Mouse (Mus musculus): ENCODE measurements around the gene Rab11fip4.

Rab11fip4 gene

GRCm38 (mm10) chr11:79590664-79591590, at the start of gene Rab11fip4:
Rab11fip4 (plus strand) TSS chr11:79591212.
- DNase-seq (ENCODE audit: low read depth, low spot score), result no peak

DNA sequence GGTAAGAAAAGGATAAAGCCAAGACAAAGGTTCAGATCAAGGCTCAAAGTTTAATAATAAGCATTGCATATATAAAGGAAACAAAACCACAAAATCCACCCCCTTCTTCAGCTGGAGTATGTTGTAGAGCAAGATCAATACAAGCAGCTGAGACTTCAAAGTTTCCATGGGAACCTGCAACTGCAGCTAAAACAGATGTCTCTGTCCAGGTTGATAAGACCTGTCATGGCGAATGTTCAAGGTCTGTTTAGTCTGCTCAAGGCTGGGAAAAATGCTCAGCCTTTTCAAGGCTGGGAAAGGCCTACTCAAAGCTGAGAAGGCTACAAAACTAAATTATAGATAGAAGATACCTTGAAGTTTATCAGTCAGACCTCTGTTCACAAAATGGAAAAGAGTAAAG, 38.4 kb upstream of the Rab11fip4 start:
- no peak for DNase-seq (ENCODE audit: low read depth, low spot score)

- DNase-seq (ENCODE audit: low read depth, low spot score), result no peak
These were observed 30.5 kb upstream of the Rab11fip4 start for GRCm38 (mm10) chr11:79560536-79560935.

GRCm38 (mm10) chr11:79563493-79563892, 27.5 kb upstream of the Rab11fip4 start:
- no peak for DNase-seq (ENCODE audit: low read depth, low spot score)

DNA sequence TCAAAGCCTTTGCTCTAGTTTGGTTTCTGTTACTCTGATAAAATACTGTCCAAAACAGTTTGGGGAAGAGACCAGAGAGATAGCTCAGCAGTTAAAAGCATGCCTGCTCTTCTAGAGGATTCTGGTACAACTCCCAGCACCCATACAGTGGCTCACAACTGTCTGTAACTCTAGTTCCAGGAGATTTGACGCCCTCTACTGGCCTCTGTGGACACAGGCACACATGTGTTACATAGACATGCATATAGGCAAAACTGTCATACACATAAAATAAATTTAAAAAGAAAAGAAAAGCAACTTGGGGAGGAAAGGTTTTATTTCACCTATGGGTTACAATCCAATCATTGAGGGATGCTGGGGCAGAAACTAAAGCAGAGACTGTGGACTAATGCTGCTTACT, 24.1 kb upstream of the Rab11fip4 start:
- no peak for DNase-seq (ENCODE audit: low read depth, low spot score)

GRCm38 (mm10) chr11:79568197-79568911, 22.7 kb upstream of the Rab11fip4 start:
- DNase-seq (ENCODE audit: low read depth, low spot score), result no peak

DNA sequence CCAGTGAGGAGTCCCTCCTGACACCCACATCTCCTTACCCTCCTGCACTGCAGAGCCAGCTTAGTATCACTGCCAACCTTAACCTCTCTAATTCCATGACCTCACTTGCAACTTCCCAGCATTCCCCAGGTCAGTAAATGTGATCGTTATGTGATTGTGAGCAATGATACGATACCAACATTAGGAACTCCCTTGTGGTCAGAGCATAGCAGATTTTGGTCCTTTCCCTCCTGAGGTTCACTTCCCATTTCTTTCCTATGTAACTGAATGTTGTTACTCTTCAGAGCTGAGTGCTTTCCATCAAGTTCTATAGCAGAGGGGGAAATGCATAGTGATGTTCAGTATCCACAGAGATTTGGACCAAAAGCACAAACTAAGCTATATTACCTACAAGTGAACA, 20.7 kb upstream of the Rab11fip4 start:
- no peak for DNase-seq (ENCODE audit: low read depth, low spot score)

DNA sequence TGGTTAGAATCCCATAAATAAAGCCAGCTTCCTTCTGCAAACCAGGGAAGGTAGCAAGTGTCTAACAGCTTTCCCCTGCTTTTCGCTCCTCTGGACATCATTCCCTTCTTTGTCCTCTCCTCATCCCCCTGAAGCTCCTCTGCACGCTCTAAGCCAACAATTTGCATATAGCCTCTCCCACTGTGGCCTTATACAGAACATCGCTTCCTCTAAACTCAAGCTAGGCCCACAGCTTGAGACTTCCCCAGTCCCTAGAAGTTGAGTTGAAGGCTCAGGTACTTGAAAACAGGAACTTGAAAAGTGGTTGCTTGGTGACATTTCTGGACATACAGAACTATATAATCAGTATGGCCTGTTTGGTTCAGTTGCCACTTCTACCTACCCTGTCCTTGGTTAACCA, 17.2 kb upstream of the Rab11fip4 start:
- DNase-seq (ENCODE audit: low read depth, low spot score), result no peak

DNA sequence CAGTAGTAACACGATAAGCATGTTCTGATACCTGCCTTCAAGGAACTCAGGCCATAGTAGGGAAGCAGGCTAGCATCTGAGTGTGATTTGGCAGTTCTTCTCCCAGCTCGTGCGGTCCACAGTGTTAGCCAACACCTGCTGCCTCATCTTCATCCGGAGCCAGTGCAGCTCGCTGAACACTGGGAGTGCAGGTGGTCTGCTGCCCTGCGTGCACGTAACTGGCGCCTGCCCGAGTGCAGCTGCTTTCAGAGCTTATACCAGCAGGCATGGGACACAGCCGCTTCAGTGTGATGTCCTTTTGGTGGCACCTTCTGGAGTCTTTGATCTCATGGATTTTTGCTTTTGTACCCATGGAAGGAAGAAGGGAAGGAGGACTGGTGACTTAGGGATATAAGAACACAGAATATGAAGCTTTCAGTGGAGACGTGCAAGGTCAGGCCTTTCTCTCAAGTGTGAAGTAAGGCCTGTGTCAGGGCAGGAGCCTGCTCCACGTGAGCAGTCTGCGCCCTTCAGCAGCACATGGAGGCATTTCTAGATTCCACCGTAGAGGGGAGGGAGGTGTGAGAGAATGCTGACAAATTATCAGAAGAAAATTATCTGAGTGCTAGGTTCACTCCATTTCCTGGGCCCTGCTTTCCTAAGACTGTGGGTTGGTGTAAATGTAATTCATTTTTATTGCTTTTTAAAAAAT, 15.5 kb upstream of the Rab11fip4 start:
- DNase-seq (ENCODE audit: low read depth, low spot score), result no peak

GRCm38 (mm10) chr11:79577741-79578140, 13.3 kb upstream of the Rab11fip4 start:
- DNase-seq (ENCODE audit: low read depth, low spot score), result no peak

GRCm38 (mm10) chr11:79580660-79581059, 10.4 kb upstream of the Rab11fip4 start:
- no peak for DNase-seq (ENCODE audit: low read depth, low spot score)

DNA sequence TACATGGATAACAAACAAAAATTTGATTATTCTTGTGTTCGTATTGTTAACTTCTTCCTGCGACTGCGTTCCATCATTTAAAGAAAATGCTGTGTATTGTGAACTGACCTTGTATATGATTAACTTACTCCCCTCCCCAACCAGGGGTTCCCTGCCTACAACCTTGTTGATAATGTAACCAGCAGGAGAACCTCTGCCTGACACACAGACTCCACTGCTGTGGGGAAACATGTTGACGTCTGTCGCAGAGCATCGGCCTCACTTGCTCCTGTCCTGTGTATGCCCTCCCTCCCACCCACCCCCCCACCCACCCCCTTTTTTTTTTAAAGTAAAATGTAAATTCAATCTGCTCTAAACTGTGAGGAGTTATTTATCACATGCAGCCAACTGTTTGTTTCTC, 9.8 kb upstream of the Rab11fip4 start:
- DNase-seq (ENCODE audit: low read depth, low spot score), result no peak

DNA sequence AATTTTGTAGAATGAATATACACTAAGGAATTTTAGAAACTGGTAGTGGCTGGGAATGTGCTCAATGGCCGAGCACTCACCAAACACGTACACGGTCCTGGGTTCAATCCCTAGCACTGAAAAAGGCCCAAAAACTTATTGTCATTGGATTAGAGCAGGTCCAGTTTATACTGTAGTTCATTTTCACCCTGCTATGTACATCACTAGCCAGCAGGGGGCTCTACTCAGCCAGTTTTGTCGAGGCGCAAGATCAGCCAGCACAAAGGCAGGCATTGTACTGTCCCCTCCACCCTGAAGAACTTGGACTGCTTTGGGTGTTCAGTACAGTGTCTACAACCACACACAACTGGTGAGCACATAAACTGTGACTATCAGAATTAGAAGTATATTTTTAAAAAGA, 6.8 kb upstream of the Rab11fip4 start:
- no peak for DNase-seq (ENCODE audit: low read depth, low spot score)

- DNase-seq (ENCODE audit: low read depth, low spot score), result no peak
These were observed 1.5 kb upstream of the Rab11fip4 start for GRCm38 (mm10) chr11:79589317-79590075.

DNA sequence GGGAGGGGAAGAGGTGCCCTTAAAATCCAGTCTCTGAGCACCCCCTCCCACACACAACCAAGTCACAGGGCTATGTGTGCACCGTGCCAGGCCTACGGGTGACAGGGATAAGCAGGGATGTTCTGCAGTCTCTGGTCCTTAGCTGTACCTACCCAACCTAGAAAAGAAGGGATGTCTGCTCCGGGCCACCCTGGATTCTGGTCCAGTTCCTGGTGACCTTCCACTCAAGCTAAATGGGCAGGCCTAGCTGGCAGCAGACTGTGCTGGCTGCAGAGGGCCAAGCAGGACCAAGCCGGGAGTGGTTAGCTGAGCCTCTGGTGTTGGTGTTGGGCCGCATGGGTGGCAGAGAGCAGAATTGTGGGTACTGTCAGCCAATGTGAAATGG, 571 bp downstream of the Rab11fip4 start:
- no peak for DNase-seq (ENCODE audit: low read depth, low spot score)

GRCm38 (mm10) chr11:79593495-79593894, 2.5 kb downstream of the Rab11fip4 start:
- DNase-seq (ENCODE audit: low read depth, low spot score), result no peak

GRCm38 (mm10) chr11:79610454-79610853, 19.4 kb downstream of the Rab11fip4 start:
- DNase-seq (ENCODE audit: low read depth, low spot score), result no peak

DNA sequence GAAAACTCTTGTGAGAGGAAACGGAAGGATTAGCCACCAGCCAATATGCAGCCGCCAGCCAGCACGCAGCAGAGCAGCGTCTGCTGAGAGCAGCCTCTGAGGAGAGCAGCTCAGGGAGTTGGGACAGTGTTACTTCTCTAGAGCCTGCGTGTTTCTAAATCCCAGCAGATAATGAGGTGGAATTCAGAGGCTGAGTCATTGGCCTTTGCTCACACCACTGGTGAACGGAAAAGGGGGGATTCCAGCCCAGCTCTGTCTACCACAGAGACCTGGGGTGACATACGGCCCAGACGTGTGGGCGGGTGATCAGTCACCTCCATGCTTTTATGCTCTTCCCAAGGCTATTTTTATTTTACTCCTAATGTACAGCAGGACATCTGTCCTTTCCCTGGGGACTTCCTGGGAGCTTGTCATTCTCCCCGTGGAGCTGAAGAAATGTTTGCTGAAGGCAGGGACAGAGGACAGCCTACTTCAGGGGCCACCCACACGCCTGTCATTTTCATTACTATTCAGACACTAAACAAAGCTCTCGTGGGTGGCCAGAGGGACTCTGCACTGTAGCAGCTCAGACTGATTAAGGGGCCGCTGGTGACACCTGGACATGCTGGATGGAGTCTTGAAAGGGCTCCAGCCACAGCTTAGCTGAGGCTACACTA, 20.1 kb downstream of the Rab11fip4 start:
- DNase-seq (ENCODE audit: low read depth, low spot score), result no peak

DNA sequence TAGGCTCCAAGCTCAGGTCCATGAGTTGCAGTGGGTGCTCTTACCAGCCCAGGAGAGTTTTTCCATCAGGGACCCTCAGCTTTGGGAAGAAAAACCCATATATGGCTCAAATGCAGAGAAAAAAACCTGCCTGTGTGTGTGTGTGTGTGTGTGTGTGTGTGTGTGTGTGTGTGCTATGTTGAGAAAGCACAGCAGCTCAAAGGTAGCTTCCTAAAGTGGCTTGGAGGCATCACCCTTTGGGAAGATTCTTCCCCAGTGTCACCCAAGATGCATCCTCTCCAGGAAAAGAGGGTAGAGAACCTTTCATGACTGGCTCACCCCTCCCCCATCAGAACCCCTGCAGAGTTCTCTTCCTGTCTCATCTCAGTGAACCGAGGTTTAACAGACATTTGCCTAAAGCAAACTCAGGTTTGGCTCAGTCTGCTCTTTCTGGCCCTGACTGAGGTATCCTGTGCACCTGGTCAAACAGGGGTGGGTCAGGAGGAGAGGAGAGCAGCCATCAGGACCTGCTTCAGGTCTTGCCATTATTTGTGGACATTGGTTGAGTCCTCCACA, 21.1 kb downstream of the Rab11fip4 start:
- DNase-seq (ENCODE audit: low read depth, low spot score), result no peak

GRCm38 (mm10) chr11:79613084-79613483, 22.1 kb downstream of the Rab11fip4 start:
- no peak for DNase-seq (ENCODE audit: low read depth, low spot score)

DNA sequence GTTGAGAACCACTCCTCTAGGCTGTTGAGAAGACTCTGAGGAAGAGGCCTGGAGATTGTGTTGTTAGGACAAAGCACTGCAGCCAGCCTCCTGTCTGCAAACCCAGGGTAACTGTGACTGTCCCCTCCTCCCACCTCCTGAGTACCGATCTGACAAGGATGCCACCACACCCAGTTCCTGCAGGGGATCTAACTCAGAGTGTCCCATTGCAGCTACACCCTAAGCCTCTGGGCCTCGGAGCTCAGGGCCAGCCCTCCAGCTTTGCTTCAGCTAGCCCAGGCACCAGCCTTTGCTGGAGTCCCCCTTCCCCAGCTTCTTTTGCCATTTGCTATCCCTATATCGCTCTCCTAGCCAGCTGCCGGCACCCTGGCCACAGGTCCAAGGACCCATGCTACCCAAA, 22.7 kb downstream of the Rab11fip4 start:
- no peak for DNase-seq (ENCODE audit: low read depth, low spot score)

Measured in WW6 (cell line).